Mouse (Mus musculus) left cerebral cortex, adult 11 months (tissue): ENCODE results near the gene Vsx1.

Experiments used
- DNase-seq: peaks from one replicate; pipeline ENCODE4 v3.0.0; 2022; ENCODE audit warnings: low spot score

Vsx1 gene

DNA sequence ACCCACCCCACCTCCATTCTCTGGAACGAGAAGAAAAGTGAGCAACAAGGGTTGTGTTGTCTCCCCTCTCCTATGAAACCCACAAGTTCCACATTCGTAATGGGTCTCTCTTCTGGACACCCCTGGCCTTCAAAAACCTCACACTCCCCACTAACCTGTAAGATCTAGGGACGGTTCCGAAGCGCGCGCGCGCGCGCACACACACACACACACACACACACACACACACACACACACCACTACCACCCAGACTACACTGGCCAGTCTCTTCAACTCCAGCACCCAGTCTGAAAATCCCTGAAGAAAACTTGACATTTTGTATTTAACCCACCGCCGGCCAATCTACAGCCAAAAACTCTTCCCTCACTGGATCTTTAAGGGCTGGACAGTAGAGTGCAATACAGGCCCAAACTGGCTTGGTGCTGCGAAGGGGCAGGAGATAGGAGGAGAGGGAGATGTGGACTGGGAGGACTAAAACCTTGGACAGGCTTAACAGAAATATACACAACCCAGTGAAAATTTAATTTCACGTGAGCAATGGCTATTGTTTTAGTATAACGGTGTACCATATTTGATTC lies at the start of gene Vsx1:
TSS of gene Vsx1 (minus strand) at position 138 of the 578 bp plus-strand sequence.
- no peak for DNase-seq

GRCm38 (mm10) chr2:150737881-150738280 lies 48.7 kb upstream of the Vsx1 start:
- DNase-seq = no peak

GRCm38 (mm10) chr2:150735756-150736576 lies 46.8 kb upstream of the Vsx1 start:
- no peak for DNase-seq

DNA sequence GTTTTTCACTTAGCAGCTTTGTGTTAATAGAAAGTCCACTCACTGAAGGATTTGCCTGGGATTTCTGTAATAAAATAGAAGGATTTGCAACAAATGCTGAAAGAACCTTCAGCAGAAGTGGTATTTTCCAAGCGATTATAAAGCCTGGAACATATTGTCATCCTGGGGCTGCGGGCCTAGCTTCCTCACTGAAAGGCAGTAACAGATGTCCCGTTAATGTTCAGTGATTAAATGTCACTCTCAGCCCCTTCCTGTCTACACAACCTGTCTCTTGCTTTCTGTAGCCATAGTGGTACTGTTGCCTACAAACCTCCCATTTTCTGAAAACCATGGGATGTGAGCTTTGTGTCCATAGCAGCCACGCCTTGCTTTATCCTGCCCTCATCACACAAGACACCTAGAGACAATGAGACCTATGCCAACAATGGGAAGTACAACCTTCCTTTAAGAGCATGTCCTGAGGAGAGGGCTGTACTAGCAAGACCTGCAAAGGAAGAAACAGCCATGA lies 23.1 kb upstream of the Vsx1 start:
- DNase-seq = no peak

DNA sequence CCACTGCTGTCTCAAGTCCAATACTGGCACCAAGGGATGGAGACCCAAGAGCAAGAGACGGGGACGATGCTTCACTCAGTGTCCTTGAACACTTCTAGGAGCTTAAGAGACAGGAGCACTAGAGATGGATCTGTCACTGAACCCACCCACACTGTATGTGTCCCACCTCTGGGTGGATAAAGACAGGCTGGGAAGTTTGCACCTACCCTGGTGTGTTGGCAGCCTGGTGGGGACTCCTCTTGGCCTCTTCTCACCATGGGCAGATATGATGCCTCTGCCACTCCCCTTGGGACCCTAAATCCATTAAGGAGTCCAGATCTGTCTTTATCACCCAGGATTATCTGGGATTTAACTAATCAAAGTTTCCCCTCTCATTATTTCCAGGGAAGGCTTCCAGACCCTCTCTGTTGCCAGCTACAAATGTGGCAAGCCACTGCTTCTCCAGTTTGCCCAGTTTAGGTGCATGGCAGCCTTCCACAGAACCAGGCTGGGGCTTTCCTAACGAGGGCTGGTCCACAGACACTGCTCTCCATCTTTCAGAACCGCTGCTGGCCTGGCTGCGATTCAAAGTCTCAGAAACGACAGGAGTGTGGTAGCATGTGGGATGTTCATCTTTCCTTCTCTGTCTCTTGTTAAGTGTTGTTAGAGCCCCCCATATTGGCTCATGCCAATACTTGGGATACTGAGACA lies 2.5 kb upstream of the Vsx1 start:
- no peak for DNase-seq

DNA sequence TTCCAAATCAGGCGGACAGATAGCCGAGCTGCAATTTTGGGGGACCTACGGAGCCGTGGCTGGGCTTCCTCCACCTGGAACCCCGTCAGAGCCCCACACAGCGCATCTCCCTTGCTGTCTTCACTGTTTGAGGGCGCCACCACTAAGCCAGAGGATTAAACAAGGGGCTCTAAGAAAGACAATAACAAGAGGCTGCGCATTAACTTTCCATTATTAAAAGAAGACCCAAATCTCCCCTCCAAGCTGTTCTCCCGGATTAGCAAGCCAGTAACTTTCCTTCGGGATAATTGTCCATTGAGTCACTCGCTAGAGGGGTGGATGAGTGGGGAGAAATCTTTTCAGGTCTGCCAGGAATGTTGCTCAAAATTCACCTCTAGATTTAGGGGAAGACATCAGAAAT lies 1.1 kb upstream of the Vsx1 start:
- DNase-seq = no peak

GRCm38 (mm10) chr2:150688541-150689186 lies 496 bp downstream of the Vsx1 start:
- DNase-seq = no peak

- DNase-seq = no peak
Measured at GRCm38 (mm10) chr2:150687871-150688540, 1.2 kb downstream of the Vsx1 start.

- DNase-seq = no peak
Measured at GRCm38 (mm10) chr2:150685389-150685788, 3.8 kb downstream of the Vsx1 start.

- no peak for DNase-seq
Measured at GRCm38 (mm10) chr2:150684451-150684850, 4.7 kb downstream of the Vsx1 start.

DNA sequence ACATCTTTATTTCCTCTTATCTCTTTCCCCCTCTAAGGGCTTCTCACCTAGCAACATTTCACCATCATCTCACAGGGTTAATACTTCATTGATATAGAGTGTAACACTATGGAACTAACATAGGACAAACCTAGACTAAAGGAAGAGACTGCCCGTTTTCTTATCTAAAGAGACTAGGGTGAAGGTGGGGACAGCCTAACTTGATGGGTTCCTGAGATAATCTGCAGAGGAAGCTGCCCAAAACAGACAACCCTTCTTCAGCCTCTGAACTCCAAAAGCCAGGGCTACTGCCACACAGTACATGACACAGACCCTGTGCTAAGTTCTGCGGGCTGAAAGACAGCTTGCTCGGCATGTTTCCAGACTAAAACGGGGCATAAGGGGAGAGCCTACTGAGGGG lies 7.6 kb downstream of the Vsx1 start:
- no peak for DNase-seq

DNA sequence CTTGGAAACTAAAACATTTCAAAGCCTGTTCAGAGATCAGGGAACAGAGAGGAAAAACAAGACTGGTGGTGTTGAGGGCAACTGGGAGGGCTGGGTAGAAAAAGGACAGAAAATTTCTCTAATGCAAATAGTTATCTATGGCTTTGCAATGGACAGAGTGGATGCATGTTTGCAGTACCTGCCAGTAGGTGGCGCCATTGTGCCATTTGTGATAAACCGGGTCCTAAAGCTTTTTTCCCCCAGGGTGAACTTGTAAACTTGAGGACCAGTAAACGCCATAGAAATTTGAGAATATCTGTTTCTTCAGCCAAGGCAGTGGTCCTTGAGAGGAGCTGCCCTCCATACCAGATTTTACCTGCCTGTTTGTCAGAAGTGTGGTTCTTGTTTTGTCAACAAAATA lies 10.8 kb downstream of the Vsx1 start:
- no peak for DNase-seq

DNA sequence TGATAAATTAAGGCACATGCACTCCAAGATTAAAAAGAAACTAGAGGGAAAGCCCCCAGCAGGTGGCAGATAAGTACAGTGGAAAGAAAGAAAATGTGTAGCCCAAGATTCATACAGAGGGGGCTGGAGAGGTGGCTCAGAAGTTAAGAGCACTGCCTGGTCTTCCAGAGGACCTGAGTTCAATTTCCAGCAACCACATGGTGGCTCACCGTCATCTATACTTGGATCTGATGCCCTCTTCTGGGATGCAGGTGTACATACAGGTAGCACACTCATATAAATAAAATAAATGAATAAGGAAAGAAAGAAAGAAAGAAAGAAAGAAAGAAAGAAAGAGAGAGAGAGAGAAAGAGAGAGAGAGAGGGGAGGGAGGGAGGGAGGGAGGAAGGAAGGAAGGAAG lies 13.6 kb downstream of the Vsx1 start:
- DNase-seq = no peak

DNA sequence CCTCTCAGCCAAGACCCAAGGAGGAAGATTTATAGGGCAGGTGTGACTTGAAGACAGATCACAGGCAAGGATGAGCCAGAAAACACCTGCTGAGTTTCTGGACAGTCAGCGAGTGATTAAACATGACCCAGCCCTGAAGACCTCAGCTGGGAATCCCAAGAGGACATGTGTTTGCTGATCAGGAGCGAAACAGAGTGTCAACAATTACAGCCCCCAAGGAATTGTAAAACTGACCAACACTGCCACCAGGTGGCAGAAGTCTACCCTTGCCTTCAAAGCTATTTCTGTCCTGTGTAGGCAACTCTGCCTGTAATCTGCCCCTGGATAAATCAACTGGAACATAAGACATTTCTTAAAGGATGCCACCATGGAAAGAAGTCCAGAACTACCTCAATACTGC lies 14.3 kb downstream of the Vsx1 start:
- DNase-seq = no peak

DNA sequence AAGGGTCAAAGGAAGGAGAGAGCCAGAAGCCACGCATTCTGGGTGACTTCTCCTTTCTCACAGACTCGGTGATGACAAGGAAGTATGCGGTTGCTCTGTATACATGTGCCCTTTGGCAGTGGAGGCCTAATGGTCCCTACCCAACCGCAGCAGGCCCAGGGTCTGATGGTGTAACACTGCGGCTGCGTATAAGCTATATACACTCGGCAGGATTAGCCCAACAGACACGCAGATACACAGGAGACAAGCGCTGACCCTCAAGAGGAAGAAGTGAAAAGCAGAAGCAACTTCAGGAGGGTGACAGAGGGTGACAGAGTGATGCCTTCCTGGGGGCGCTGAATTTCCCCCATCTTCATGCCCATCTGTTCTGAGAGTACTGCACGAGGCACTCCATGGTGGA lies 15.2 kb downstream of the Vsx1 start:
- no peak for DNase-seq

DNA sequence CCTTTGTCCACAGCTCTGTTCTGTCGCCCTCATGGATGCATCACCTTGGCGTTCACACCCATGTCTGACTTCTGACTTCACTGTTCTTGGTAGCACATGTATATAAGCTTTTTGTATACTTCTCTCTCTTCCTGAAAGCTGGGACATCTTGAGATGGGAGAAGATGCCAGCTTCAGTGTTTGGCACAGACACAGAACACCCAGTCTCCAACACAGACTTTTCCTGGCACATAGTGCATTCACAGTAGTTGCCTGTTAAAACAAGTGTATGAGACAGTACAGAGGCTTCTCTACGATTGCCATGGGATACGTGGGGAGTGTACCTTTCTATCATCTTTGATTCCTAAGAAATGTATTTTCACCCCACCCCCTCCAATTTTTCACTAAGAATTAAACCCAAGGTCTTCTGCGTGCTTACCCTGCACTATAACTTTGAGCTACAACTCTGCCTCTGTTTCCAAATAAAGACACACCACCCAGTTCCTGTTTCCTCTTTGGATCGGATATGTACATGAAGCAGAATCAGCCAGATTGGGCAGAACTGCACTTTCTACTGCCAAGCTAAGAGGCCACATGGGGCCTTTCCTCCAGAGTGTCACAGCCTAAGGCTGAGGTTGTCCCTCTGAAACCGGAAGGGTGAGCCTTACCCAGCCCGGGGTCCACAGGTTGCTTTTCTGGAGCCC lies 17.4 kb downstream of the Vsx1 start:
- DNase-seq = no peak

- no peak for DNase-seq
Measured at GRCm38 (mm10) chr2:150670926-150671325, 18.2 kb downstream of the Vsx1 start.

- no peak for DNase-seq
Measured at GRCm38 (mm10) chr2:150669454-150670045, 19.6 kb downstream of the Vsx1 start.

DNA sequence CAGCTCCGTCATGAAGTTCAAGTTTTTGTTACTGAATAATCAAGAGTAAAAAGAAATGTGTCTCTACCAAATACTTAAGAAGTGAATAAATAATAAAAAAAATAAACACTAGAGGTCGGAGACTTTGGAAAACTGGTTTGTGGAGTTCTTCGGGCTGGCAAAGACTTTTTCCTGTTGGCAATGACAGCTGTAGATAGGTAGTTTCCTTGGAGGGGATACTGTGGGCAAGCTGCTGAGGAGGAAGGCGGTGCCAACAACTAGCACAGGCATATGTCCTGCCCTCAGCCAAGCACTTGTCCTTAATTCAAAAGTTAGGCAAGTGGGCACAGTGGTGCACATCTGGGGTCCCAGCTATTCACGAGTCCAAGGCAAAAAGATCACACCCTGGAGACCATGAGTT lies 20.2 kb downstream of the Vsx1 start:
- no peak for DNase-seq

DNA sequence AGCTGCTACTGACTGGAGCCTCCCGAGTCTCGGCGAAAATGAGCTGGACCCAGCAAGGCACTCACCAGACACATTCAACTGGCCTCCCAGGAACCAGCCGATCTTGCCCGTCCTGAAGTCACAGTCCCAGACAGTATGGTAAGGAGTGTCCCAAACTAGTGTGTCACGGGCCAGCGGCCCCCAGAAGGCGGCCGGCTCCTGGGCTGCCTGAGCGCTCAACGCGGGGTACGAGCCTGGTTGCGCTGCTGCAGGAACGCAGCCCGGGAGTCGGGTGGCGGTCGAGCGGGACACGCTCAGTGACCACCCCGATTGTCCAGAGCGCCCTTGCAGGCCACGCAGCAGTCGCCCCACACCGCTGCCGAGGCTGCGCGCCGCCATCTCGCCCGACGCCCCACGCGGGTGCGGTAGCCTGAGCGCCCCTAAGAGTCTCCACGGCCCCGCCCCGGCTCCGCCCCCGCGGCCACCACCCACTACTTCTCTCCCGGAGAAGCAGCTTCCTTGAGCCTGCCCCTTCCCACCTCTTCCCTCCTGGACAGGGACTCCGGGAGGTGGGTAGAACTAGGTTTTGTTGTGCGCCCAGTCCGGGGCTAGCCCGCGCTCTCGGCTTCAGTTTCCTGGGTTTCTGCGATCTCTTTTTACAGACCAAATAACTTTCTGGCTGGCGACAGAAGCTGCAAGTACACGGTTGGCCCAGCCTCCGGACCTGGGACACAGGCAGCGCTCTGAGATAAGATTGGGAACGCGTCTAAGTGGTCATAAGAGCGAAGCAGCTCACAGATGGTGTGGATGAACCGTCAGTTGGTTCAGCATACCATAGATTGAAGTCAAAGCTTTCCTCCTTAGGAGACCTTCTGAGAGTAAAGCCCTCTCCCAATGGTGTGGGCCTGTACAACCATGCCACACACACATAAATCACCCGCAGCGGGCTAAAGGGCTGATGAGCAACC lies 21.1 kb downstream of the Vsx1 start, which contains the start of gene Acss1:
TSS of gene Acss1 (minus strand) at position 681 of the 947 bp plus-strand sequence.
- DNase-seq = no peak
